Mouse (Mus musculus): ENCODE results near the gene Mfsd11.

DNA sequence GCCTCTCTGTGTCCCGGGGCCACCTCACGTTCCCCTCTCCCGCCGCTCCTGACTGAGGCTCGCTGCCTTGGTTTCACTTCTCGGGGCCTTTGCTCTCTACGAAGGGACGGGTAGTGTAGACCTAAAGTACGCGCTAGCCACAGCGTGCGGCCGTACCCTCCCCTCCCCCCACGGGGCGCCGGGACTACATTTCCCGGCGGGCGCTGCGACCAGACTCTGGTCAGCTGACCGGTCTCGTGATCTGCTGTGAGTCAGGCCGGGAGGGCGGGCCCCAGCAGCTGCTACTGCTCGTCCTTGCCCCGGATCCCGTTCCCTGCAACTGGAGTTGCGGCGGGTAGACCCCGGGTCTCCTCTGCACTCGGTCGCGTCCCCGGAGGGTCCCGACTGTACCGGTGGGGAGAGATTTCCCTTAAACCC is 1.3 kb downstream of the Mfsd11 start:
- no peak for TF ChIP-seq CTCF (IDR thresholded peaks at IDR 0.05; ENCODE audit: low read depth)
- peak; percentile 71 for TF ChIP-seq EP300 (IDR thresholded peaks at IDR 0.05; ENCODE audit: low read depth)

Data from liver, embryonic 14.5 days (tissue).